Mouse (Mus musculus) small intestine, adult 2 months (tissue): ENCODE results near the gene Tgif2. TPM values are rescaled to one million over a fixed set of nuclear protein-coding genes. Genes with fewer than 3 reads are reported as not detected.
"Not testable (repeated sequence)": the region's sequence is repeated elsewhere in the genome, so short reads cannot be mapped to it uniquely, and the experiment has no call there.

Experiments
- H3K27ac ChIP-seq: fragments of 200-500 bp; 2 replicates; pipeline ENCODE4 v1.5.1; 2012; ENCODE audit warnings: low read depth, low read length, control low read depth, inconsistent platforms; ENCODE audit not compliant: insufficient read depth
- H3K27me3 ChIP-seq: fragments of 200-500 bp; 2 replicates; pipeline ENCODE4 v1.6.1; 2012; ENCODE audit warnings: mild to moderate bottlenecking, moderate library complexity, low read length, inconsistent platforms; ENCODE audit not compliant: control insufficient read depth, insufficient read depth
- H3K36me3 ChIP-seq: fragments of 200-500 bp; 2 replicates; pipeline ENCODE4 v1.6.1; 2012; ENCODE audit warnings: mild to moderate bottlenecking, low read length, control low read depth, inconsistent platforms; ENCODE audit not compliant: control insufficient read depth, insufficient read depth
- H3K4me1 ChIP-seq: fragments of 200-500 bp; 2 replicates; pipeline ENCODE4 v1.6.1; 2012; ENCODE audit warnings: low read length, inconsistent platforms, mixed read lengths; ENCODE audit not compliant: control insufficient read depth, insufficient read depth, insufficient read length
- H3K4me3 ChIP-seq: fragments of 200-500 bp; 2 replicates; pipeline ENCODE4 v1.5.1; 2012; ENCODE audit warnings: low read depth, mild to moderate bottlenecking, control low read depth, inconsistent platforms, low read length, moderate library complexity
- CTCF ChIP-seq: fragments of 200-500 bp; IDR thresholded peaks from 2 replicates; pipeline ENCODE4 v1.5.1; 2012; ENCODE audit warnings: low read depth, mild to moderate bottlenecking, control low read depth, inconsistent platforms, low read length, moderate library complexity, mixed read lengths; ENCODE audit not compliant: insufficient replicate concordance, insufficient read length; ENCODE audit errors: extremely low read depth
- POLR2A ChIP-seq: fragments of 200-500 bp; IDR thresholded peaks from 2 replicates; pipeline ENCODE4 v1.6.1; 2012; ENCODE audit warnings: low read depth, mild to moderate bottlenecking, control low read depth, inconsistent platforms, low read length, moderate library complexity
- WGBS: fragments of 180-500 bp; shearing (Covaris S2); methylation state at CpG from one replicate; pipeline ENCODE4 v1.1.7; 2018; 5-methylcytosine and 5-hydroxymethylcytosine counted together
- polyA plus RNA-seq: library from polyadenylated mRNA; depleted of rRNA; stranded (reverse); fragments of >200 nt; gene quantifications from 2 replicates; pipeline ENCODE4 v1.2.3, GENCODE M21; 2012; rRNA removed

The Tgif2 gene
- polyA plus RNA-seq, 1 experiment: 2.0 TPM

DNA sequence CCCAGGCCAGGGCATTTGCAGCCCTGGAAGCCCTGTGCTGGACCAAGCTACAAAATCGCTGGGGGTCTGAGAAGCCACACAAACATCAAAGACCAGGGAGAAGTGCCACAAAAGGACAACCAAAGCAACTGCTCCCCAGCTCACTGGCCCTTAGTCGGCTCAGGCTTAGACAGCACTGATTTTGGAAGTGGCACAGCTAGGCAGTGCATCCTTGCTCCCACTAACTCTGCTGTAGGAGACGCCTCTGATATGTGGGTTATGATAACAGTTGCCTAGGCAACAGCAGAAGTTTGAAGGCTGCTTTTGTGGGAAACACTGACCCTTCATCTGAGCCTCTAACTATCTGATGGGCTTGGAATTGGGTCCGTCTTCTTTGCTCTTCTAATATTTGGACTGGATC is 59.4 kb downstream of the Tgif2 start:
- 74% methylated on average over 4 of the region's 4 CpGs for WGBS
- Histone ChIP-seq H3K27ac (no peak overlapping the region), H3K27me3 (no peaks in the 10 kb centered on the region), H3K4me1 (no peaks in the 10 kb centered on the region), H3K4me3 (no peak overlapping the region), H3K36me3 (no peaks in the 10 kb centered on the region)
- TF ChIP-seq CTCF (no peak), POLR2A (no peak)

- no peaks in the 10 kb centered on the region for H3K4me1 ChIP-seq
- no peaks in the 10 kb centered on the region for H3K27me3 ChIP-seq
- H3K36me3 ChIP-seq: no peaks in the 10 kb centered on the region
- 87% methylated on average over 2 of the region's 2 CpGs for WGBS
- TF ChIP-seq POLR2A (no peak), CTCF (no peak)
- no peak overlapping the region for H3K4me3 ChIP-seq
- H3K27ac ChIP-seq: no peak overlapping the region
Observed at GRCm38 (mm10) chr2:156901344-156901743, 61.5 kb downstream of the Tgif2 start.

- 54% methylated on average over 6 of the region's 6 CpGs for WGBS
- no peak overlapping the region for H3K4me3 ChIP-seq
- H3K36me3 ChIP-seq: no peaks in the 10 kb centered on the region
- no peaks in the 10 kb centered on the region for H3K4me1 ChIP-seq
- H3K27me3 ChIP-seq: no peaks in the 10 kb centered on the region
- TF ChIP-seq CTCF (no peak), POLR2A (no peak)
- H3K27ac ChIP-seq: no peak overlapping the region
Observed at GRCm38 (mm10) chr2:156901883-156902282, 62.1 kb downstream of the Tgif2 start.

GRCm38 (mm10) chr2:156902411-156902810 is 62.6 kb downstream of the Tgif2 start:
- not testable (repeated sequence) for H3K4me1 ChIP-seq, H3K4me3 ChIP-seq, H3K27ac ChIP-seq, H3K36me3 ChIP-seq, H3K27me3 ChIP-seq
- WGBS: 63% methylated on average over 4 of the region's 4 CpGs

DNA sequence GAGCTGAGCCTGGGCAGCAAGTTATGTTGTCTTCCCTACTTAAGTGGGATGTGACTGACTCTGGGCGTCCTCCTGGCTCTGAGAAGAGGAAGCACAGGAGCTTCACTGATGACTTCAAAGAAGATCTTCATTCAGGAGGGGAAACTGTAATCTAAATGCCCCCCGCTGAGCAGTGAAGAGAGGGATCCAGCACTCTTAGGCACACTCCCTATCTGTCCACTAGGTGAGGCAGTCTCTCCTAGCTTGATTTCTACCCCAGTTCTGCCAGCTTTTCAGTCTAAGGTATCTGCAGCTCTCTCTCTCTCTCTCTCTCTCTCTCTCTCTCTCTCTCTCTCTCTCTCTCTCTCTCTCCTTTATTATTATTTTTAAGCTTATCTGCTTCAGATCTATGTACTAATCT is 63.6 kb downstream of the Tgif2 start:
- Histone ChIP-seq H3K36me3 (no peaks in the 10 kb centered on the region), H3K27me3 (no peaks in the 10 kb centered on the region), H3K4me1 (no peaks in the 10 kb centered on the region), H3K27ac (no peak overlapping the region), H3K4me3 (no peak overlapping the region)
- 61% methylated on average over 2 of the region's 2 CpGs for WGBS
- TF ChIP-seq POLR2A (no peak), CTCF (no peak)

Other genes starting within 250 kb of the Tgif2 start
- 26.0 and 47.1 TPM in 2 replicates for gene Dlgap4, start 226.3 kb upstream of the Tgif2 start, polyA plus RNA-seq
- 391 and 410 TPM in 2 replicates for gene Myl9, start 64.6 kb upstream of the Tgif2 start, polyA plus RNA-seq
- 0.37 and 0.42 TPM in 2 replicates for gene 4930518I15Rik, start 17.9 kb downstream of the Tgif2 start, polyA plus RNA-seq
- gene Rab5if, start 23.1 kb downstream of the Tgif2 start, polyA plus RNA-seq: 105 and 148 TPM in 2 replicates
- gene Sla2, start 47.2 kb downstream of the Tgif2 start, polyA plus RNA-seq: 1.2 and 2.0 TPM in 2 replicates
- gene Ndrg3, start 152.0 kb downstream of the Tgif2 start, polyA plus RNA-seq: 23.2 and 41.0 TPM in 2 replicates
- 0.70 and 1.1 TPM in 2 replicates for gene Dsn1, start 167.1 kb downstream of the Tgif2 start, polyA plus RNA-seq
- gene Soga1, start 239.2 kb downstream of the Tgif2 start, polyA plus RNA-seq: 4.6 and 6.3 TPM in 2 replicates
- gene Tldc2, start 247.0 kb downstream of the Tgif2 start, polyA plus RNA-seq: 8.8 and 12.4 TPM in 2 replicates